Mouse (Mus musculus): ENCODE measurements at regions not wholly inside any gene's neighbourhood (a gene's known extent, or its start where the extent isn't known, plus 50 kb on each side); places are given as distances from the start of the nearest gene placed in this dataset.

GRCm38 (mm10) chr5:119082895-119083294 is 522.4 kb downstream of the Med13l start:
- Histone ChIP-seq H3K27me3 (ENCODE audit: control insufficient read depth, insufficient read depth, insufficient read length) (peaks cover 8% of the 10 kb centered on the region), H3K4me2 (ENCODE audit: low read depth) (no peak overlapping the region), H3K36me3 (ENCODE audit: control insufficient read depth, insufficient read depth) (no peaks in the 10 kb centered on the region), H3ac (ENCODE audit: control insufficient read depth, insufficient read length) (no peak overlapping the region), H3K79me2 (ENCODE audit: control insufficient read depth, insufficient read depth) (no peaks in the 10 kb centered on the region), H3K4me3 (no peak overlapping the region)
- no peak for TF ChIP-seq USF1 (IDR thresholded peaks at IDR 0.05; ENCODE audit: low read depth)
- TF ChIP-seq MAX (IDR thresholded peaks at IDR 0.05; ENCODE audit: low read depth), result no peak
- no peak for TF ChIP-seq TCF12 (IDR thresholded peaks at IDR 0.05; ENCODE audit: insufficient read depth, poor library complexity, severe bottlenecking)
- no peak for TF ChIP-seq REST (IDR thresholded peaks at IDR 0.05; ENCODE audit: insufficient read depth, insufficient read length)
- TF ChIP-seq POLR2A (IDR thresholded peaks at IDR 0.05; ENCODE audit: insufficient read length, low read depth), result no peak
- no peak for TF ChIP-seq E2F4 (IDR thresholded peaks at IDR 0.05; ENCODE audit: insufficient read depth)
- no peak for TF ChIP-seq MYOD1 (IDR thresholded peaks at IDR 0.05; ENCODE audit: control insufficient read depth in 1 of 3, insufficient read length in 2 of 3, low read depth in 2 of 3)
- no peak for TF ChIP-seq MYOG (IDR thresholded peaks at IDR 0.05; ENCODE audit: control insufficient read depth in 1 of 3, insufficient read depth in 1 of 3, insufficient read length in 2 of 3, low read depth in 2 of 3)
- TF ChIP-seq SRF (IDR thresholded peaks at IDR 0.05; ENCODE audit: control insufficient read depth, insufficient read length, low read depth), result no peak
- TF ChIP-seq TCF3 (IDR thresholded peaks at IDR 0.05; ENCODE audit: insufficient read length, low read depth), result no peak
- TF ChIP-seq POLR2AphosphoS2 (IDR thresholded peaks at IDR 0.05; ENCODE audit: insufficient read length, low read depth), result no peak
- TF ChIP-seq CEBPB (IDR thresholded peaks at IDR 0.05; ENCODE audit: insufficient read depth, poor library complexity, severe bottlenecking), result no peak

- peaks cover 4% of the 10 kb centered on the region for H3K27me3 ChIP-seq (ENCODE audit: control insufficient read depth, insufficient read depth, insufficient read length)
- no peak overlapping the region for H3ac ChIP-seq (ENCODE audit: control insufficient read depth, insufficient read length)
- H3K36me3 ChIP-seq (ENCODE audit: control insufficient read depth, insufficient read depth), result no peaks in the 10 kb centered on the region
- no peaks in the 10 kb centered on the region for H3K79me2 ChIP-seq (ENCODE audit: control insufficient read depth, insufficient read depth)
- TF ChIP-seq MYOG (IDR thresholded peaks at IDR 0.05; ENCODE audit: control insufficient read depth in 1 of 3, insufficient read depth in 1 of 3, insufficient read length in 2 of 3, low read depth in 2 of 3), result no peak
- TF ChIP-seq POLR2AphosphoS2 (IDR thresholded peaks at IDR 0.05; ENCODE audit: insufficient read length, low read depth), result no peak
- no peak for TF ChIP-seq TCF3 (IDR thresholded peaks at IDR 0.05; ENCODE audit: insufficient read length, low read depth)
- no peak for TF ChIP-seq POLR2A (IDR thresholded peaks at IDR 0.05; ENCODE audit: insufficient read length, low read depth)
- TF ChIP-seq E2F4 (IDR thresholded peaks at IDR 0.05; ENCODE audit: insufficient read depth), result no peak
- no peak for TF ChIP-seq MYOD1 (IDR thresholded peaks at IDR 0.05; ENCODE audit: control insufficient read depth in 1 of 3, insufficient read length in 2 of 3, low read depth in 2 of 3)
- no peak for TF ChIP-seq TCF12 (IDR thresholded peaks at IDR 0.05; ENCODE audit: insufficient read depth, poor library complexity, severe bottlenecking)
- no peak for TF ChIP-seq CEBPB (IDR thresholded peaks at IDR 0.05; ENCODE audit: insufficient read depth, poor library complexity, severe bottlenecking)
- no peak for TF ChIP-seq USF1 (IDR thresholded peaks at IDR 0.05; ENCODE audit: low read depth)
- TF ChIP-seq SRF (IDR thresholded peaks at IDR 0.05; ENCODE audit: control insufficient read depth, insufficient read length, low read depth), result no peak
- TF ChIP-seq MAX (IDR thresholded peaks at IDR 0.05; ENCODE audit: low read depth), result no peak
- no peak for TF ChIP-seq REST (IDR thresholded peaks at IDR 0.05; ENCODE audit: insufficient read depth, insufficient read length)
- no peak overlapping the region for H3K4me3 ChIP-seq
- H3K4me2 ChIP-seq (ENCODE audit: low read depth), result no peak overlapping the region
Observed at GRCm38 (mm10) chr5:119097576-119098193, 537.2 kb downstream of the Med13l start.

GRCm38 (mm10) chr5:119099817-119100216 is 539.3 kb downstream of the Med13l start:
- H3K27me3 ChIP-seq (ENCODE audit: control insufficient read depth, insufficient read depth, insufficient read length), result peaks cover 4% of the 10 kb centered on the region
- no peaks in the 10 kb centered on the region for H3K36me3 ChIP-seq (ENCODE audit: control insufficient read depth, insufficient read depth)
- H3K79me2 ChIP-seq (ENCODE audit: control insufficient read depth, insufficient read depth), result no peaks in the 10 kb centered on the region
- no peak overlapping the region for H3K4me2 ChIP-seq (ENCODE audit: low read depth)
- H3ac ChIP-seq (ENCODE audit: control insufficient read depth, insufficient read length), result no peak overlapping the region
- no peak overlapping the region for H3K4me3 ChIP-seq
- no peak for TF ChIP-seq POLR2A (IDR thresholded peaks at IDR 0.05; ENCODE audit: insufficient read length, low read depth)
- no peak for TF ChIP-seq TCF3 (IDR thresholded peaks at IDR 0.05; ENCODE audit: insufficient read length, low read depth)
- no peak for TF ChIP-seq MYOG (IDR thresholded peaks at IDR 0.05; ENCODE audit: control insufficient read depth in 1 of 3, insufficient read depth in 1 of 3, insufficient read length in 2 of 3, low read depth in 2 of 3)
- no peak for TF ChIP-seq SRF (IDR thresholded peaks at IDR 0.05; ENCODE audit: control insufficient read depth, insufficient read length, low read depth)
- no peak for TF ChIP-seq POLR2AphosphoS2 (IDR thresholded peaks at IDR 0.05; ENCODE audit: insufficient read length, low read depth)
- no peak for TF ChIP-seq USF1 (IDR thresholded peaks at IDR 0.05; ENCODE audit: low read depth)
- no peak for TF ChIP-seq REST (IDR thresholded peaks at IDR 0.05; ENCODE audit: insufficient read depth, insufficient read length)
- no peak for TF ChIP-seq E2F4 (IDR thresholded peaks at IDR 0.05; ENCODE audit: insufficient read depth)
- no peak for TF ChIP-seq CEBPB (IDR thresholded peaks at IDR 0.05; ENCODE audit: insufficient read depth, poor library complexity, severe bottlenecking)
- no peak for TF ChIP-seq TCF12 (IDR thresholded peaks at IDR 0.05; ENCODE audit: insufficient read depth, poor library complexity, severe bottlenecking)
- no peak for TF ChIP-seq MYOD1 (IDR thresholded peaks at IDR 0.05; ENCODE audit: control insufficient read depth in 1 of 3, insufficient read length in 2 of 3, low read depth in 2 of 3)

GRCm38 (mm10) chr5:119103503-119103902 is 543.0 kb downstream of the Med13l start:
- H3K79me2 ChIP-seq (ENCODE audit: control insufficient read depth, insufficient read depth), result no peaks in the 10 kb centered on the region
- no peak for TF ChIP-seq TCF12 (IDR thresholded peaks at IDR 0.05; ENCODE audit: insufficient read depth, poor library complexity, severe bottlenecking)
- H3K36me3 ChIP-seq (ENCODE audit: control insufficient read depth, insufficient read depth), result no peaks in the 10 kb centered on the region
- no peaks in the 10 kb centered on the region for H3K27me3 ChIP-seq (ENCODE audit: control insufficient read depth, insufficient read depth, insufficient read length)
- no peak overlapping the region for H3ac ChIP-seq (ENCODE audit: control insufficient read depth, insufficient read length)
- H3K4me3 ChIP-seq, result no peak overlapping the region
- H3K4me2 ChIP-seq (ENCODE audit: low read depth), result no peak overlapping the region

GRCm38 (mm10) chr5:119107898-119108297 is 547.4 kb downstream of the Med13l start:
- no peak overlapping the region for H3K4me3 ChIP-seq
- H3K36me3 ChIP-seq (ENCODE audit: control insufficient read depth, insufficient read depth), result no peaks in the 10 kb centered on the region
- no peaks in the 10 kb centered on the region for H3K27me3 ChIP-seq (ENCODE audit: control insufficient read depth, insufficient read depth, insufficient read length)
- no peak overlapping the region for H3ac ChIP-seq (ENCODE audit: control insufficient read depth, insufficient read length)
- no peaks in the 10 kb centered on the region for H3K79me2 ChIP-seq (ENCODE audit: control insufficient read depth, insufficient read depth)
- TF ChIP-seq MYOD1 (IDR thresholded peaks at IDR 0.05; ENCODE audit: control insufficient read depth in 1 of 3, insufficient read length in 2 of 3, low read depth in 2 of 3) (peak; percentile 20 to 73 (median 68)), POLR2AphosphoS2 (IDR thresholded peaks at IDR 0.05; ENCODE audit: insufficient read length, low read depth) (no peak), TCF12 (IDR thresholded peaks at IDR 0.05; ENCODE audit: insufficient read depth, poor library complexity, severe bottlenecking) (peak; percentile 88), MYOG (IDR thresholded peaks at IDR 0.05; ENCODE audit: control insufficient read depth in 1 of 3, insufficient read depth in 1 of 3, insufficient read length in 2 of 3, low read depth in 2 of 3) (peak in 2 of 3 experiments; percentile 65 to 88)
- H3K4me2 ChIP-seq (ENCODE audit: low read depth), result no peak overlapping the region
